Mouse (Mus musculus) thymus, postnatal 10 days (tissue): ENCODE data around the gene Gm4131.
A peak's percentile ranks its signal among the peaks of the same experiment; 100 is the strongest.
"Not testable (repeated sequence)": the region's sequence is repeated elsewhere in the genome, so short reads cannot be mapped to it uniquely, and the experiment has no call there.

Source experiments
- DNase-seq, 2 experiments: peaks; one replicate each; pipeline ENCODE4 v3.0.0; 2021; ENCODE audit warnings: low spot score in 2 of 2

The Gm4131 gene

GRCm38 (mm10) chr14:62566821-62567220, at the start of gene Gm4131:
Gene Gm4131, minus strand, starts transcription at chr14:62566921.
- DNase-seq, result not testable (repeated sequence)

GRCm38 (mm10) chr14:62609904-62610303, 43.2 kb upstream of the Gm4131 start:
- no peak for DNase-seq

- no peak for DNase-seq
These were observed 41.1 kb upstream of the Gm4131 start for GRCm38 (mm10) chr14:62607791-62608196.

GRCm38 (mm10) chr14:62602869-62603268, 36.1 kb upstream of the Gm4131 start:
- no peak for DNase-seq

GRCm38 (mm10) chr14:62602271-62602670, 35.5 kb upstream of the Gm4131 start:
- DNase-seq, result no peak

DNA sequence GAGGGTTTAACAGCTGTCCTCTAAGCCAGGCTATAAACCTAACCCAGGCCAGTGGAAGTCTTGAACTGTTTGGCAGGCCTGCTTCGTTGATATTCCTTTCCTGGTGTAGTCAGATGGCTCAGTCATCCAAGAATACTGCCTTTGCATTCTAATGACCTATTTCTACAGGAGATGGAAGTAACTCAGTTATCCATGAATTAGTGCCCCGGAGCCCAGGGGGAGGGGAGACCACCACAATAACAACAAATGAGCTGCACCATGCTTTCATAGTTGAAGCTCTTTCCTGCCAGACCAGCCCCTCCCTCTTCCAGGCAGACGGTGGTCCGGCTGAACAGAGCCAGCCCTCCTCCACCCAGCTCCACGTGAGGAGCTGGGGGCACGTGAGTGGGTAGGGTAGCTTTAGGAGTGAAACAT, 33.4 kb upstream of the Gm4131 start:
- no peak for DNase-seq

GRCm38 (mm10) chr14:62585338-62585737, 18.6 kb upstream of the Gm4131 start:
- DNase-seq, result no peak

DNA sequence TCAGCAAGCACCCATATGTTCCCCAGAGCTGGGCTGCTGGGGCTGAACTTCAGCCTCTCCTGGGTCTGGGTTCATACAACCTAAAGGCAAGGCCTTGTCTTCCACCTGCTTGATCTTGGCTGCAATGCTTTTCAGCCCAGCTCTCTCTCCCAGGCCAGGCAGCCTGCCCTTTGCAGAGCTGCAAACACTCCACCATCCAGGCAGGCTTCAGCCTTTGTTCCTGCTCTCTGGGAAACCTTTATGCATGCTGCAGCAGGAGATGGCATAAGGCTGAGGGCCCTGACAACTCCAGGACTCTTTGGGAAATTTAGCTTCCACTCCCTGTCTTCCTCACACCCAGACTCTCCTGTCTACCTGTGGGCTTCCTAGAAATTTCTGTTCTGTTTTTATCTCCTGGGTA, 17.9 kb upstream of the Gm4131 start:
- DNase-seq, result no peak

DNA sequence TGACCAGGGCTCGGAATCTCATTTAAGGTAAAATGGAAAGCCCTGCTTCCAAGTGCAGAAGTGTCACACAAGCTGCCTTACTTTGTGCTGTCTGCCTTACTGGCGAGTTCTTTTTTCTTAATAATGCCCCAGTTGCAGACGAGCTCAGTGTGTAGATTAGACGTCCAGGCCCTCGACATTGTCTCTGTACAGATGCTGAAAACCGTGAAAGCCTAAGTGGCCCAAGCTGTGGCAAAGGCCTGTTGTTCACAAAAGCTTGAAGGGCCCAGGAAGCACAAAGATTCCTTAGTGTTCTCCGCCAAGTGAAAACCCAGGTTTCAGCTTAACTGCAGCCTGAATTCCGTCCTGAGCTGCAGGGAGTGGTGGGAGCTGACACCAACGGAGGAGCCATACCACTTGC, 15.0 kb upstream of the Gm4131 start:
- DNase-seq, result no peak

- no peak for DNase-seq
These were observed 14.2 kb upstream of the Gm4131 start for GRCm38 (mm10) chr14:62580945-62581344.

DNA sequence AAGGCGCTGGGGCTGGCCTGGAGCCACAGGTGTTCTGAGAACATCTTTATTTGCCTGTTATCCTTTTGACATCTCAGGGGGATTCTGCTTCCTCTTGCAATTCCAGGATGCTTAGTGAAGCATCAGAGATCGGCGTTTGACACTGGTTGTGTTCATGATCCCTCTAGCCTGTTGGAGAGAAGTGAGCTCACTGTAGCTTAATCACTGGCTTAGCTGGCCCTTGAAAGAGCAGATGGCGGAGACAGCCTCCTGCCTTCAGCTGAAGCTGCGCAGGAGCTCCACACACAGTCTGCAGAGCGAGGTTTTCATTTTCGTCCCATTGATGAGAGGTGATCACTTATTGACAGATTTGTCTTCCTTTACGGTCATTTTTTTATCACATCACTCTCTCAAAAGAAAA, 9.1 kb upstream of the Gm4131 start:
- no peak for DNase-seq

GRCm38 (mm10) chr14:62574906-62575305, 8.2 kb upstream of the Gm4131 start:
- no peak for DNase-seq

- DNase-seq, result no peak
These were observed 6.7 kb upstream of the Gm4131 start for GRCm38 (mm10) chr14:62573454-62573853.

DNA sequence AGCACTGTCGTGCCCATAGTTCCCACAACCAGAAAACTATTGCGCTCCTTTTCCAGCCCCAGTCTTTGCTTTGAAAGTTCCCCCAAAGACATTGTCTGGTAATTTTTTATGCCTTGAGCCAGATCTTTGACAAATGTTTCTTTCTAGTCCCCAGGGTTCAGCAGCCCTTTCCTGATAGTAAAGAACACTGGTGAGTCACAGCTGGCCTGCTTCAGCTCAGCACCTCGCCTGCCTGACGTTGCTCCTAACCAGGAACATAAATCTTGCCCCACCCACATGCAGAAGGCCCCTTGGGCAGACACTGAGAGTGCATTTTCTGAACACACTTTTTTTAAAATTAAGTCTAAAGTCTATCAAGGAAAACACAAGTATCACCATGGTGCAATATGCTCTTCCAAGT, 3.6 kb upstream of the Gm4131 start:
- no peak for DNase-seq

- DNase-seq, result no peak
These were observed 2.7 kb upstream of the Gm4131 start for GRCm38 (mm10) chr14:62569463-62569862.

- DNase-seq, result no peak
These were observed 3.0 kb downstream of the Gm4131 start for GRCm38 (mm10) chr14:62563679-62564078.

DNA sequence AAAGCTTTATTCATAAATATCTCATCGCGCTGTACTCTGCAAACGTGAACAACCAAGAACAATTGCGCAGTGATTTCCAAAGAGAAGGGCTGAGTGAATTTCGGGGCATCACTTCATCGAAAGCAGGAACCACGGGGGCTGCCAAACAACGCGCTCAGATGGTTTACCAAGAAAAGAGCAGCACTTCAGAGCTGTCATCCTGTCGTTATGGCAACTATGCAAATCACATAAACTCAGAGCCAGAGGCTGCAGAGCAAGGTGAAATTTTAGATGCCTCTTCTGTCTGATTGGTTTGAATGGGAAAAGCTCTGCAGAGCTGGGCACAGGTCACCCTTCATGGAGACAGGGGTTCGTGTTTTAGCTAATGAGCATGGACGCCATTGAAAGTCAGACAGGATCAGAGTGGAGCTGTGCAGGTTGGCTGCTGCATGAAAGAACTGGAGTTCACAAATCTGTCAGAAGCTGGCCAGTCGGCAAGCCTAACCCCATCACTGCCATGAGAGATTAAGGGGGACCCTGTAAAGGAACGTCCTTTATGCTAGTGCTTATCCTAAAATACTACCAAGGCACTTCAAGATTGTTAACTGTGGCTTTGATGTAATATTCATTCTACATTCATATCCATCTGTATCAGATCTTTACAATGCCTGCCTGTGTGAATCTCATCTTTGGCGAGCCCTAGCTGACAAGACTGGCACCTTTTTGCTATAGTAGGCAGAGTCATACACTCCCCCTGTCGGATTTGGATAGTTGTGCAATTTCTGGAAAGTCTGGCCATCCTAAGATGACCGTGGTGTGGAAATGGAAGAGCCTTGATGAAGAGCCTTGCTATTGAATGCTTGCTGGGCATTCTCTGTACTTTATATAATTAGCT, 4.6 kb downstream of the Gm4131 start:
- DNase-seq, result no peak

- DNase-seq, result no peak
These were observed 9.6 kb downstream of the Gm4131 start for GRCm38 (mm10) chr14:62557111-62557510.

DNA sequence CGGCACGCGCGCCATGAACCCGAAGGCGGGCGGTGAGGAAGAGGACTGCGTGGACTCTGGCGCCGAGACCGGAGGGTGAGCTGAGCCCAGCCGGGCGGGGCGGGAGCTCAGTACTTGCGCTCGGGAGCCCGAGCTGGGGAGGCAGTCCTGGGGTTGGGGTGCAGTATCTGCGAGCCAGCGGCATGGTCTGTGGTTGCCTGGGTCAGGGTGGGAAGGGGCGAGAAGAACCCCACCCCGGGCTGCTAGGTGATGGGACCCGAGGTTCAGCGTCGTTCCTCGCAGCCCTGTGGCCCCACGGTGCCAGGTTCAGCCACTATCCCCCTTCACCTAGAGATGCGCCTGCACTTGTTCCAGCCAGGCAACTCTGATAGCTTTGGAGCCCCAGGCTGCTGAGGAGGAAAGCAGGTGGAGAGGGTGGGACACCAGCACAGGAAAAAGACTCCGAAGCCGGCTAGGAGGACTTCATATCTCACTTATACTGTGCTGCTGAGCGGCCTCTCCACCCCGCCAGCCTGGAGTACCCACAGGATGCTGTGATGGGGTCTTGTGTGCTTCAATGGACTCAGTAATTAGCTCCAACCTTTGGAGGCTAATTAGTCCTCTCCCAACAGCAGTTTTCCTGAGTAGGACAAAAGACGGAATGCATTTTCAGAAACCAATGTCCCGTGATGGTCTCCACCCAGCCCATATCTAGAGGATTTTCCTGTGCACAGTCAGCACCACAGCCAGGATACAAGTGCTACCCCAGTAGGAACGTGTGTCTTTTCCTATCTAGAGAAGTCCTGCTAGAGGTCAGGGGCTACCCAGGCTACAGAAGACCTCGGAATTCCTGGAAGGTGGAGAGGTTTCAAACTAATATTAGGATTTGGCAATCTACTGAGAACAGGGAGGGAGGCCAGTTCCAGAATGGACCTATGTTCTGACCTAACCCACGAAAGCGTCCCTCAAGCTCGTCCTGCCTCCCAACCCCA, 10.6 kb downstream of the Gm4131 start:
- DNase-seq, result no peak

GRCm38 (mm10) chr14:62555309-62555829, 11.4 kb downstream of the Gm4131 start, which contains the start of gene Fam124a:
Gene Fam124a, plus strand, starts transcription at chr14:62555737.
- DNase-seq, result peak; percentile 25 to 47

- DNase-seq, result no peak
These were observed 12.9 kb downstream of the Gm4131 start for GRCm38 (mm10) chr14:62553786-62554185.

DNA sequence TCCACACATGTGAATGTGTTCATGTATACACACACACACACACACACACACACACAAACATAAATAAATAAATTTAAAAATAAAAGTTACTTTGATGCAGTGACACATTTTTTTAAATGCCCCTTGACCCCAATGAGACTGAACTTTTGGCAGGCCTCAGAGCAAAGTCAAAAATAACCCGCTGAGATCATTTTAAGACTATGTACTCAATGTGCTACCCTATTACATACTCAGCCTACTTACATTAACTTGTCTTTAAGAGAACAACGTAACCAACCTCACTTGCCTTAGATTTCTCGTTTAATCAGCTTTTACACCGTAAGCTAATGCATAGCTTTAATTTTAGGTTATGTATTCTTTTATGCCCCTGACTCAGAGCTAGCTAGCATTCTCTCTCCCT, 13.9 kb downstream of the Gm4131 start:
- DNase-seq, result no peak
